Mouse (Mus musculus): ENCODE data around the gene 4921504E06Rik. TPM values are rescaled to one million over a fixed set of nuclear protein-coding genes. Genes with fewer than 3 reads are reported as not detected.

Gene 4921504E06Rik
- total RNA-seq, 1 experiment from 2014 or later: 0.23 TPM

GRCm38 (mm10) chr2:19512381-19512780 is 41.3 kb downstream of the 4921504E06Rik start:
- ATAC-seq (replicated peaks; ENCODE audit: low read depth, poor library complexity, severe bottlenecking): no peak

- ATAC-seq (replicated peaks; ENCODE audit: low read depth, poor library complexity, severe bottlenecking): no peak
Observed at GRCm38 (mm10) chr2:19511032-19511431, 42.7 kb downstream of the 4921504E06Rik start.

GRCm38 (mm10) chr2:19505744-19506143 is 48.0 kb downstream of the 4921504E06Rik start:
- peak; percentile 58; the same call in 1 of the 2 replicates for ATAC-seq (replicated peaks; ENCODE audit: low read depth, poor library complexity, severe bottlenecking)

- ATAC-seq (replicated peaks; ENCODE audit: low read depth, poor library complexity, severe bottlenecking): no peak
Observed at GRCm38 (mm10) chr2:19490262-19490661, 63.5 kb downstream of the 4921504E06Rik start.

- ATAC-seq (replicated peaks; ENCODE audit: low read depth, poor library complexity, severe bottlenecking): no peak
Observed at GRCm38 (mm10) chr2:19461940-19462339, 91.8 kb downstream of the 4921504E06Rik start.

- ATAC-seq (replicated peaks; ENCODE audit: low read depth, poor library complexity, severe bottlenecking): no peak
Observed at GRCm38 (mm10) chr2:19458785-19459184, 94.9 kb downstream of the 4921504E06Rik start.

GRCm38 (mm10) chr2:19455857-19456482 is 97.7 kb downstream of the 4921504E06Rik start:
- ATAC-seq (replicated peaks; ENCODE audit: low read depth, poor library complexity, severe bottlenecking): no peak

GRCm38 (mm10) chr2:19455228-19455627 is 98.5 kb downstream of the 4921504E06Rik start:
- ATAC-seq (replicated peaks; ENCODE audit: low read depth, poor library complexity, severe bottlenecking): no peak

GRCm38 (mm10) chr2:19452531-19453055 is 101.1 kb downstream of the 4921504E06Rik start:
- no peak for ATAC-seq (replicated peaks; ENCODE audit: low read depth, poor library complexity, severe bottlenecking)

GRCm38 (mm10) chr2:19449308-19449707 is 104.4 kb downstream of the 4921504E06Rik start:
- no peak for ATAC-seq (replicated peaks; ENCODE audit: low read depth, poor library complexity, severe bottlenecking)

GRCm38 (mm10) chr2:19448042-19448700 is 105.5 kb downstream of the 4921504E06Rik start:
- no peak for ATAC-seq (replicated peaks; ENCODE audit: low read depth, poor library complexity, severe bottlenecking)

GRCm38 (mm10) chr2:19446746-19447145 is 107.0 kb downstream of the 4921504E06Rik start:
- ATAC-seq (replicated peaks; ENCODE audit: low read depth, poor library complexity, severe bottlenecking): no peak

GRCm38 (mm10) chr2:19445871-19446501 is 107.7 kb downstream of the 4921504E06Rik start:
- no peak for ATAC-seq (replicated peaks; ENCODE audit: low read depth, poor library complexity, severe bottlenecking)

GRCm38 (mm10) chr2:19444931-19445831 is 108.5 kb downstream of the 4921504E06Rik start, which contains the start of gene Ptf1a:
TSS of gene Ptf1a (plus strand) at chr2:19445663.
- no peak for ATAC-seq (replicated peaks; ENCODE audit: low read depth, poor library complexity, severe bottlenecking)

GRCm38 (mm10) chr2:19444346-19444745 is 109.4 kb downstream of the 4921504E06Rik start:
- 0 out of 2 replicates have a peak, but pooled peaks have one; percentile 28 for ATAC-seq (replicated peaks; ENCODE audit: low read depth, poor library complexity, severe bottlenecking)

- ATAC-seq (replicated peaks; ENCODE audit: low read depth, poor library complexity, severe bottlenecking): no peak
Observed at GRCm38 (mm10) chr2:19431614-19432323, 121.9 kb downstream of the 4921504E06Rik start.

GRCm38 (mm10) chr2:19431186-19431585 is 122.5 kb downstream of the 4921504E06Rik start:
- 0 out of 2 replicates have a peak, but pooled peaks have one; percentile 42 for ATAC-seq (replicated peaks; ENCODE audit: low read depth, poor library complexity, severe bottlenecking)

GRCm38 (mm10) chr2:19430746-19431145 is 123.0 kb downstream of the 4921504E06Rik start:
- no peak for ATAC-seq (replicated peaks; ENCODE audit: low read depth, poor library complexity, severe bottlenecking)

Measured in common myeloid progenitor, adult 5-6 weeks (primary cell).